Mouse (Mus musculus) thymus, adult 2 months (tissue): Measurements from ENCODE around the gene Olfr61. TPM values are rescaled to one million over a fixed set of nuclear protein-coding genes. Genes with fewer than 3 reads are reported as not detected.
"Not testable (repeated sequence)": the region's sequence is repeated elsewhere in the genome, so short reads cannot be mapped to it uniquely, and the experiment has no call there.

ENCODE experiments used
- DNase-seq: peaks from one replicate; pipeline ENCODE4 v3.0.0; 2021
- H3K27ac ChIP-seq: fragments of 200-500 bp; 2 replicates; pipeline ENCODE4 v1.5.1; 2012; ENCODE audit warnings: low read length, control low read depth; ENCODE audit not compliant: control insufficient read depth, insufficient read depth
- H3K27me3 ChIP-seq: fragments of 200-500 bp; 2 replicates; pipeline ENCODE4 v1.6.1; 2012; ENCODE audit warnings: mild to moderate bottlenecking, low read length, moderate library complexity, mixed read lengths; ENCODE audit not compliant: control insufficient read depth, insufficient read depth
- H3K36me3 ChIP-seq: fragments of 200-500 bp; 2 replicates; pipeline ENCODE4 v1.6.1; 2012; ENCODE audit warnings: mild to moderate bottlenecking, low read length, moderate library complexity; ENCODE audit not compliant: control insufficient read depth, insufficient read depth
- H3K4me1 ChIP-seq: fragments of 200-500 bp; replicated peaks from 2 replicates; pipeline ENCODE4 v1.6.1; 2012; ENCODE audit warnings: low read length; ENCODE audit not compliant: control insufficient read depth, insufficient read depth
- H3K4me3 ChIP-seq: fragments of 200-500 bp; 2 replicates; pipeline ENCODE4 v1.5.1; 2012; ENCODE audit warnings: mild to moderate bottlenecking, low read length, control low read depth, moderate library complexity; ENCODE audit not compliant: control insufficient read depth, insufficient read depth
- CTCF ChIP-seq: fragments of 200-500 bp; IDR thresholded peaks from 2 replicates; pipeline ENCODE4 v1.5.1; 2012; ENCODE audit warnings: mild to moderate bottlenecking, control low read depth, low read length, moderate library complexity, borderline replicate concordance; ENCODE audit not compliant: control insufficient read depth, poor library complexity, insufficient read depth; ENCODE audit errors: extremely low read depth
- POLR2A ChIP-seq: fragments of 200-500 bp; IDR thresholded peaks from 2 replicates; pipeline ENCODE4 v1.6.1; 2012; ENCODE audit warnings: mild to moderate bottlenecking, low read length, control low read depth, moderate library complexity; ENCODE audit not compliant: control insufficient read depth, poor library complexity, insufficient read depth; ENCODE audit errors: extremely low read depth
- WGBS: fragments of 180-500 bp; shearing (Covaris S2); methylation state at CpG from one replicate; pipeline ENCODE4 v1.1.7; 2018; 5-methylcytosine and 5-hydroxymethylcytosine counted together
- polyA plus RNA-seq: library from polyadenylated mRNA; depleted of rRNA; stranded (reverse); fragments of >200 nt; gene quantifications from 2 replicates; pipeline ENCODE4 v1.2.3, GENCODE M21; 2012; rRNA removed

Olfr61 gene
- polyA plus RNA-seq, result not detected in 2 replicates

DNA sequence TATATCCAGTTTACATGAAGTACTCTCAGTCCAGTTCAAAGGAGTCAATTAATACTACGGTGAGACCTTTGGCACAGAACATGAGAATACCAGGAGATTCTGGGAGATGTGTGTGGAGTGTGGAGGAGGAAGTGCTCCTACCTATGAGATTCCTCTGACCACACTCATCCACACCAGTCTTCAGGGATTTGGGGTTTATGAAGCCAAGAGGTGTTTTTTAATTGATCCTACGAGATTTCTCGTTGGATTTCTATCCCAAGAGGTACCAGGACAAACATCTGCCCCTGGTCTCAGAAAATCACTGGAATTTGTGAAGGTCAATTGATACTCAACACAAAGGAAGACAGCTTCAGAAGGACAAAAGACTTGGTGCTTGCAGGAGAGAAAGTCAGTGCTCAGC lies at the start of gene Olfr61:
Gene Olfr61 (plus strand): TSS at position 301 of the 400 bp plus-strand sequence.
- H3K27me3 ChIP-seq, H3K27ac ChIP-seq, H3K4me1 ChIP-seq, H3K4me3 ChIP-seq, DNase-seq, H3K36me3 ChIP-seq: not testable (repeated sequence)
- WGBS, result 95% methylated on average over 3 of the region's 3 CpGs

DNA sequence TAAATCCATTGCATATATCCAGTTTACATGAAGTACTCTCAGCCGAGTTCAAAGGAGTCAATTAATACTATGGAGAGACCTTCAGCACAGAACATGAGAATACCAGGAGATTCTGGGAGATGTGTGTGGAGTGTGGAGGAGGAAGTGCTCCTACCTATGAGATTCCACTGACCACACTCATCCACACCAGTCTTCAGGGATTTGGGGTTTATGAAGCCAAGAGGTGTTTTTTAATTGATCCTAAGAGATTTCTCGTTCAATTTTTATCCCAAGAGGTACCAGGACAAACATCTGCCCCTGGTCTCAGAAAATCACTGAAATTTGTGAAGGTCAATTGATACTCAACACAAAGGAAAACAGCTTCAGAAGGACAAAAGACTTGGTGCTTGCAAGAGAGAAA lies 27.8 kb upstream of the Olfr61 start, which contains the start of gene Olfr46:
Gene Olfr46 (plus strand): TSS at position 301 of the 400 bp plus-strand sequence.
- not testable (repeated sequence) for H3K4me3 ChIP-seq, H3K27me3 ChIP-seq, H3K27ac ChIP-seq, H3K4me1 ChIP-seq, DNase-seq, H3K36me3 ChIP-seq
- 96% methylated on average over 2 of the region's 2 CpGs for WGBS

GRCm38 (mm10) chr7:140630559-140630958 lies 1.8 kb downstream of the Olfr61 start:
- 84% methylated on average over 1 of the region's 1 CpGs for WGBS
- H3K27ac ChIP-seq, result no peak overlapping the region
- H3K4me3 ChIP-seq, result no peak overlapping the region
- DNase-seq, result no peak
- H3K4me1 ChIP-seq, result no peaks in the 10 kb centered on the region
- H3K36me3 ChIP-seq, result no peaks in the 10 kb centered on the region
- no peak for TF ChIP-seq POLR2A
- no peak for TF ChIP-seq CTCF
- no peaks in the 10 kb centered on the region for H3K27me3 ChIP-seq

DNA sequence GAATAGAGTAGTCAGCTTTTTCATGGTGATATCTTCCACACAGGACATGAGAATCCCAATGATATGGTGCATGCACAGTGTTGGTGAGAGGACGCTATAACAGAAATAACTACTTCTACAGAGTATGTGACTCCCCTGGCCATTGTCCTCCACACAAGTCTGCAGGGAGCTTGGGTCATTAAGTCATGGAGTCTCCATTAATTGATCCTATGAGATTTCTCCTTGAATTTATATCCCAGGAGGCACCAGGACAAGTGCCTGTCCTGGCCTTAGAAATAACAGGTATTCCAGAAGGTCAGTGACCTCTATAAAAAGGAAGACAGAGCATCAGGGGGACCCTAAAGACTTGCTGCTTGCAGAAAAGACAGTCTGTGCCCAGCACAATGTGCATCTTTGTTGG lies 17.4 kb downstream of the Olfr61 start, which contains the start of gene Olfr53:
Gene Olfr53 (plus strand): TSS at position 301 of the 400 bp plus-strand sequence.
- no peak within 1 kb of the TSS for H3K4me3 ChIP-seq
- no peaks in the 10 kb centered on the region for H3K27me3 ChIP-seq
- TF ChIP-seq POLR2A (no peak), CTCF (no peak)
- H3K27ac ChIP-seq, result no peak within 1 kb of the TSS
- 100% methylated on average over 1 of the region's 1 CpGs for WGBS
- DNase-seq, result no peak
- no peaks in the 10 kb centered on the region for H3K36me3 ChIP-seq
- no peaks in the 10 kb centered on the region for H3K4me1 ChIP-seq

GRCm38 (mm10) chr7:140659630-140660029 lies 30.9 kb downstream of the Olfr61 start, which contains the start of gene Olfr539:
TSS of gene Olfr539 (plus strand) at chr7:140659930.
- Histone ChIP-seq H3K4me1 (no peaks in the 10 kb centered on the region), H3K4me3 (no peak within 1 kb of the TSS), H3K27ac (no peak within 1 kb of the TSS), H3K27me3 (no peaks in the 10 kb centered on the region), H3K36me3 (no peaks in the 10 kb centered on the region)
- no peak for TF ChIP-seq POLR2A
- TF ChIP-seq CTCF, result no peak
- 79% methylated on average over 4 of the region's 4 CpGs for WGBS
- no peak for DNase-seq

GRCm38 (mm10) chr7:140670693-140671092 lies 41.9 kb downstream of the Olfr61 start:
- not testable (repeated sequence) for H3K4me3 ChIP-seq, H3K27me3 ChIP-seq, H3K27ac ChIP-seq, DNase-seq, H3K36me3 ChIP-seq, H3K4me1 ChIP-seq
- 87% methylated on average over 3 of the region's 3 CpGs for WGBS

GRCm38 (mm10) chr7:140675863-140676262 lies 47.1 kb downstream of the Olfr61 start:
- WGBS, result 13% methylated on average over 6 of the region's 6 CpGs
- Histone ChIP-seq H3K27ac (no peak overlapping the region), H3K4me3 (no peak overlapping the region), H3K36me3 (no peaks in the 10 kb centered on the region), H3K4me1 (no peaks in the 10 kb centered on the region), H3K27me3 (no peaks in the 10 kb centered on the region)
- DNase-seq, result no peak
- TF ChIP-seq POLR2A (no peak), CTCF (no peak)

GRCm38 (mm10) chr7:140679591-140679990 lies 50.8 kb downstream of the Olfr61 start:
- not testable (repeated sequence) for H3K27ac ChIP-seq, DNase-seq, H3K4me3 ChIP-seq, H3K4me1 ChIP-seq, H3K27me3 ChIP-seq, H3K36me3 ChIP-seq
- WGBS, result 75% methylated on average over 4 of the region's 4 CpGs
